Mouse (Mus musculus) adrenal gland, postnatal 14 days (tissue): Measurements from ENCODE around the gene Fmnl1. TPM values are rescaled to one million over a fixed set of nuclear protein-coding genes. Genes with fewer than 3 reads are reported as not detected.

Source experiments
- DNase-seq: peaks from one replicate; pipeline ENCODE4 v3.0.0; 2021; ENCODE audit warnings: mixed read lengths
- total RNA-seq: library from RNA; stranded (reverse); gene quantifications from 2 replicates; pipeline ENCODE4 v1.2.3, GENCODE M21; 2021

The Fmnl1 gene
- total RNA-seq, 1 experiment from 2014 or later: 14.4 TPM

- peak; percentile 4 for DNase-seq
These were observed 11.0 kb downstream of the Fmnl1 start for GRCm38 (mm10) chr11:103181911-103182310.

- DNase-seq: peak; percentile 69
These were observed 14.0 kb downstream of the Fmnl1 start for GRCm38 (mm10) chr11:103184891-103185290.

- DNase-seq: no peak
These were observed 21.5 kb downstream of the Fmnl1 start for GRCm38 (mm10) chr11:103192230-103192955.

- peak; percentile 67 for DNase-seq
These were observed 22.3 kb downstream of the Fmnl1 start for GRCm38 (mm10) chr11:103192956-103193824.

GRCm38 (mm10) chr11:103193825-103194168 is 22.9 kb downstream of the Fmnl1 start:
- DNase-seq: no peak

GRCm38 (mm10) chr11:103195236-103195635 is 24.3 kb downstream of the Fmnl1 start:
- no peak for DNase-seq

- DNase-seq: no peak
These were observed 24.7 kb downstream of the Fmnl1 start for GRCm38 (mm10) chr11:103195656-103196055.

GRCm38 (mm10) chr11:103197340-103197739 is 26.4 kb downstream of the Fmnl1 start:
- DNase-seq: no peak

- DNase-seq: no peak
These were observed 27.4 kb downstream of the Fmnl1 start for GRCm38 (mm10) chr11:103198339-103198738.

- DNase-seq: peak; percentile 77
These were observed 28.2 kb downstream of the Fmnl1 start for GRCm38 (mm10) chr11:103198911-103199803.

GRCm38 (mm10) chr11:103201664-103202063 is 30.8 kb downstream of the Fmnl1 start:
- DNase-seq: peak; percentile 76

- DNase-seq: no peak
These were observed 31.5 kb downstream of the Fmnl1 start for GRCm38 (mm10) chr11:103202376-103202775.

- DNase-seq: no peak
These were observed 35.3 kb downstream of the Fmnl1 start for GRCm38 (mm10) chr11:103206203-103206602.

GRCm38 (mm10) chr11:103208458-103208857 is 37.6 kb downstream of the Fmnl1 start, which contains the start of gene 1700023F06Rik:
1700023F06Rik (minus strand) TSS chr11:103208558.
- no peak for DNase-seq

- DNase-seq: no peak
These were observed 39.4 kb downstream of the Fmnl1 start for GRCm38 (mm10) chr11:103210291-103210690.

GRCm38 (mm10) chr11:103213712-103214111 is 42.8 kb downstream of the Fmnl1 start:
- no peak for DNase-seq

GRCm38 (mm10) chr11:103215355-103215754 is 44.4 kb downstream of the Fmnl1 start:
- no peak for DNase-seq

GRCm38 (mm10) chr11:103217790-103218516 is 47.0 kb downstream of the Fmnl1 start, which contains the start of gene Spata32:
Spata32 (minus strand) TSS chr11:103218432.
- DNase-seq: peak; percentile 77

- no peak for DNase-seq
These were observed 47.6 kb downstream of the Fmnl1 start for GRCm38 (mm10) chr11:103218517-103218901.

GRCm38 (mm10) chr11:103219259-103219658 is 48.4 kb downstream of the Fmnl1 start:
- no peak for DNase-seq

GRCm38 (mm10) chr11:103219995-103220394 is 49.1 kb downstream of the Fmnl1 start:
- no peak for DNase-seq
